Mouse (Mus musculus) lung, postnatal 4 days (tissue): Measurements from ENCODE around the gene Cenpi.
"Not testable (repeated sequence)": the region's sequence is repeated elsewhere in the genome, so short reads cannot be mapped to it uniquely, and the experiment has no call there.

ENCODE experiments used
- DNase-seq, 2 experiments: peaks; one replicate each; pipeline ENCODE4 v3.0.0; 2021

Cenpi gene

DNA sequence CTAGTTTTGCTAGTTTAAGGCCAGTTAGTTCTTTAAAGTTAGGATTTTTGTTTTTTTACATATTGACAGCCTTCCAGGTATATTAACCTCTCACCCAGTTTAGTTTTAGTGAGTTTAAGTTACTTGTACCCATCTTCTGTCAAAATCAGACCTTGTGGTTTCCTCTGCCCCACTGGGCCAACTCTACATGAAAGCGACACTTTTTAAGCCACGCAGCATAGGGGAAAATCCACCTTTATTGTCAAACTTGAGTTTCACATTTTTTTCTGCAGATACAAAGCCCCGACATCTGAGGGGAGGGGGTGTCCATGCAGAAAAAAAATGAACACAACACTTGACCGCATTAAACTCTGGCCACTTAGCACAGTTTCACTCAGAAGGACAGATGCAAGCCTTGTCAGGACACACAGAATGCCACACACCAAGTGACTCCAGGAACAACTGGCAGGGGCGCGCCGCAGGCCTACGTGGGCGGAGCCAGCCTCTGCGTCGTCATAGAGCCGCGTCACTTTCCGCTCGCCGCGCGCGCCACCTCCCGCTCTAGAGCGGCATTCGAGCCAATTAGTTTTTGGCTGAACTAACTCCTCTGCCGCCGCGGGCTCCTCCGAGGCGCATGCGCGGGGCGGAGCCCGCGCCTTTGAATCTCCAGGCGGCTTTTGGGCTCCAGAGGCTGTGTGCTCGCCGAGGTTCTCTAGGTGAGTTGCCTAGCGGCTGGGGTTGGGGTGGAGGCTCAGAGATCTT lies at the start of gene Cenpi:
Cenpi (plus strand) TSS at position 551 of the 741 bp plus-strand sequence.
- DNase-seq, result peak; percentile 91 to 93

DNA sequence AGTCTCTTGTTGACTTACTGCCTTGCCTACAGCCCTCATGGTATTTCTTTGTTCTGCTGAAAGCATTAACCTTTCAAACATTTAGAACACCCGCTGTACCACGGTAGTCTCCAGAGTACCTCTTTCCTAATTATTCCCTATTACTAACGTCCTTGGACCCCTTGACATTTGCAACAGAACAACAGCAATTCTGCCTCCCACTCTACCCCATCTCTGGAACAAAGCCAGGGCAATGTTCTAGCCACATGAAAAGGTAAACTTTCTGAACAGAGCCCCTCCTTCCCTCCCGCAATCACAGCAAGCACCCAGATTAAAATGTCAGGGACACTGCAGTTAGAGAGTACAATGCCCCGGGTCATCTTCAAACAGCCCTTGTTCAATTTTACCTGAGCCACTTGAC lies 46.7 kb upstream of the Cenpi start:
- no peak for DNase-seq

- DNase-seq, result no peak
Observed at GRCm38 (mm10) chrX:134262129-134262528, 45.8 kb upstream of the Cenpi start.

DNA sequence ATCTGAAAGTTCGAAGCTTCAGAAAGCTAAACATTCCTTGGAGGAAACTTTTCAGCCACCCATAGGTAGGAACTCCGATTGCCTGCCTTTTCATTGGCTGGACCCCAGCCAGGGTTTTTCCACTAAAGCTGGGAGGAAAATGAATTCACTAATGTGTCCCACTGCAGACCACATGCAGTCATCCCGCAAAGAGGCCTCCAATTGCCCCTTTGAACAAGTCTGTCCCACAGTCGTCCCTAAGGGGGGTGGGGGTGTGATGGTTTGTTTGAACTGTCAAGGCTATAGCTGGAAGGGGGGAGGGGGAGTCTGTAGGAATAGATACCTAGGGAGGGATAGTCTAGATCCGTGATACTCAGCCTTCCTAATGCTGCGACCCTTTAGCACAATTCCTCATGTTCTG lies 32.2 kb upstream of the Cenpi start:
- DNase-seq, result peak in 1 of 2 experiments; percentile 13

DNA sequence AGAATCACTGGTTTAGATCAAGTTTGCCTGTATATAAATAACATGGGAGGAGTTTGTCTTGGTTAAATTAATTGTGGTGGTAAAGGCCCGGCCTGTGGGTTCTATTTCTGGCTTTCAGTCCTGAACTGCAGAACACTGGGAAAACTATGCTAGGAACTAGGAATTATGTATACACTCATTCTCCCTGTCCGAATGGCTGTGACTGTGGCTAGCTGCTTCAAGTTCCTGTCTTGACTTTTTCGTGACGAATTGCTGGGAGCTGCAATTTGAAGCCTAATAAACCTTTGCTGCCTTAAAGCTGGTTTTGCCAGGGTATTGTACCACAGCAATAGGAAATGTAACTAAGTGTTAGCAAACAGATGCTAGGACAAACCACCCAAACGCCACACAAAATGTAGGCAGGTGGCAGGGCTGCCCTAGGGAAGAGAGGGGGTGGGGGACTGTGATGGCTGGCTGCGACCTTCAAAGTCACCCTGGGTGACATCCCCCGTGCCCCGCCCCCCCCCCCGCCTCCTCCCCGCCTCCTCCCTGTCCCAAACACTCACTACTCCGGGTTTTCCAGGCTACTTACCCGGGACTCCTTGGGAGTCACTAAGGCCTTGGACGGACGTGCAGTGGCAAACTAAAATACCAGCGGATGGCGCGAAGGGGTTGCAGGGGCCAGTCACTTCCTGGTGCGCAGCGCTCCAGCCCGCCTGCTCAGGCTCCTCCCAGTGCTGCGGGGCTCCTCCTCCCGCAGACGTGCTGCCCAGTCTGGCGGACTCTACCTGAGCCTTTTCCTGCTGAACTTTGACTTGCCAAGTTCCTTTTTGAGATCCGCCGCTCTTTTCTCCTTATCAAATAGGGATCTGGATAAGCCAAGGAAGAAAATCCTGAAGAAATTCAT lies 31.4 kb upstream of the Cenpi start, which contains the start of gene Trmt2b:
Trmt2b (minus strand) TSS at position 710 of the 886 bp plus-strand sequence.
- peak; percentile 77 to 82 for DNase-seq

- DNase-seq, result no peak
Observed at GRCm38 (mm10) chrX:134280531-134280930, 27.4 kb upstream of the Cenpi start.

- DNase-seq, result no peak
Observed at GRCm38 (mm10) chrX:134285102-134285501, 22.8 kb upstream of the Cenpi start.

DNA sequence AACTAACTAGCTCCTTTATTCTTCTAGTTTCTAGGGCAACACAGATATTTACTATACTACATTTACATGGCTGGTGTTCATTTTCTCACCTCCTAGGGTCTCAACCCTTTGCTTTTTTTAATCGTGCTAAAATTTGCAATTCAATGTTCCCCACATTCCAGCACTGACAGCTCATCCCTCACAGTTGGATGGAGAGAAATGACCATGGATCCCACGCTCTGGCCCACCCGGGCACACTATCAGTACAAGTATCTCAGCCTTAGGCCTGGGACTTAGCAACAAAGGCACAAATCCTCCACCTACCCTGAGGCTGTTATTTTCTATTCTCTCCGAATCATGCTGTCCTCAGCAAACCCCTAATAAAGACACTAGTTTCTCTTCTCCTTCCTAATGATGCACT lies 22.1 kb upstream of the Cenpi start:
- DNase-seq, result no peak

DNA sequence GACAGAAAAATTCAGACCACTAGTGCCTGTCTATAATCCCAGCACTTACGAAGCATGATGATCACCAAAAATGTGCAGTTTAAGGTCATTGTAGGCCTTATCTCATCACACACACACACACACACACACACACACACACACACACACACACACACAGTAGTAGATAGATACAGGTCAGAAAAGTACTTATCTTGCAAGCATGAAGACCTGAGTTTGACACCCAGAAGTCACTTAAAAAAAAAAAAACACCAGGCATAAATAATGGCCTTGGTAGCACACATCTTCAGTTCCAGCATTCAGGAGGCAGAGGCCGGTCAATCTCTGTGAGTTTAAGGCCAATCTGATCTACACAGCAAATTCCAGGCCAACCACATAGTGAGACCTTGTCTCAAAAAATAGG lies 20.6 kb upstream of the Cenpi start:
- DNase-seq, result no peak

GRCm38 (mm10) chrX:134296301-134296700 lies 11.6 kb upstream of the Cenpi start:
- no peak for DNase-seq

DNA sequence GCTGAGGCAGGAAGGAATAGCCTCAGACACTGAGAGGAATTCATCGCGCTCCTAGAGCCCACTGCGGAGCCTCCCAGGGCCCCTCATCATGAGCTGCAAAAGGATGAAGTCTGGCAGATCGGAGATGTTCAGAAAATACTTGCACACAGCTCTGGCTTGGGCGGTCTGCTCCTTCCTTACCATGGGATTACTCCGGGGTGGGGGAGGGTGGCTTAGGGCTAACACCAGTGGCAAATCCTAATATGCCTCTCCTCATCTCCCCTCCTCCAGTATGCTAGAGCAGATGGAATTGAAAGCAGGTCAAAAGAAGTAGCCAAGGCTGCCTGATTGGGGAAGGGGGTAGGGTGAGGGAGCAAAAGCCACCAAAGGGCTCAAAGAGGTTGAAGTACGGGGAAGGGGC lies 11.1 kb upstream of the Cenpi start:
- DNase-seq, result no peak

DNA sequence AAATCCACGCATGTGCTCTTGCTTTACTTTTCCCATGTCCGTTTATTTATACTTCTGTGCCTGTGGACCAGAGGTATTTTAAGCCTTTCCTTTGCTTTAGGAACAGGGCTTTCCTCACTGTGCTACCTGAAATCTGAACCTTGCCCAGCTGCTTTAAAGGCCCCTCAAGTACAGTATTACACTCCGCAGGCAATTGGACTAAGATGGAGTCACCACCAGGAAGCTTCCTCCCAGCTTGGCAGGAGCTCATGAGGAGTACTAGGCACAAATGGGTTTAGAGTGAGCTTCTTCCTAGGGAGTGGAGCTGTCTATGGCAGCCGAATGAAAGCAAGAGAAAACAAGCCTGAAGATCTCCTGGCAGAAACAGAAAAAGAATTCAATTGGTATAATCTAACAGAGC lies 10.7 kb upstream of the Cenpi start:
- no peak for DNase-seq

DNA sequence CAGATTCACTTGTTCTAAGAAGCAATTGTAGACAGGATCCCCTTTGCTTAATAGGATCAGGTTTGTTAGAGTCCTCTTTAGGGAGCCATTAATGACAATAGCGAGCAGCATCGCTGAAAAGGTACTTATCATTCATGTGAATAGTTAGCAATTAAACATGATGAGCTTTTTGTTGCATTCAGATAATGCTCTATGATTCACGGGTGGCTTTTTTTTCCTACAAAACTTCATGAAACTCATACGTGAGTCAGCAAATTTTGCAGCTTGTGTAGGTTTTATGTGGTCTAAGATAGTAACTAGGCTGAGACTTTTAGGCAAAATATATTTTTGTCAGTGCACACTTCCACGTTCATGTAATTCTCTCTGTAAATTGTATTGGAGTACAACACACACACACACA lies 7.7 kb upstream of the Cenpi start:
- no peak for DNase-seq

GRCm38 (mm10) chrX:134303287-134303686 lies 4.6 kb upstream of the Cenpi start:
- no peak for DNase-seq

DNA sequence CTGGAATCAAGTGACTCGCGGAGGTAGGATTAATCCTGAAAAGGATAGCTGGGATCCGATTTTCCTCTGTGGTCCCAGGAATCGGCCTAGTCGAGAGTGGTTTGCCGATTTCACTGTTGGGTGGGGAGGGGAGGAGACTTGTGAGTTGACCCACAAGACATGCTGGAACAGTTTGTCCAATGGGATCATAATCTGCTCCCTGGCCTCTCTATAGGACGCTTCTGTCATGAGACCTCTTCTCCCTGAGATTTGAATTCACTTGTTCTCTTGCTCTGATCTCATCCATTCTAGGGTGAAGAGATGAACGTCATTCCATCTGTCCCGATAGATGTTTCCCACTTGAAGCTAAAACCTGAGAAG lies 371 bp downstream of the Cenpi start:
- DNase-seq, result no peak

DNA sequence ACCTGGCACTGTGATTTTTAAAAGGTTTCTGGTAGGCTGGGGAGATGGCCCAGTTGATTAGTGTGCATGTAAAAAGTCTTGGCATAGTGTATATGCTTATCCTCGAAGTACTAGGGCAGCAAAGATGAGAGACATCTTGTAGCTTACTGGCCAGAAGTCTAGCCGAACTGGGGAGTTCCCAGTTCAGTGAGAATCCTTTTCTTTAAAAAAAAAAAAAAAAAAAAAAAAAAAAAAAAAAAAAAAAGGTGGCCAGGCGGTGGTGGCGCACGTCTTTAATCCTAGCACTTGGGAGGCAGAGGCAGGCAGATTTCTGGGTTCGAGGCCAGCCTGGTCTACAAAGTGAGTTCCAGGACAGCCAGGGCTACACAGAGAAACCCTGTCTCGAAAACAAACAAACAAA lies 3.3 kb downstream of the Cenpi start:
- not testable (repeated sequence) for DNase-seq

DNA sequence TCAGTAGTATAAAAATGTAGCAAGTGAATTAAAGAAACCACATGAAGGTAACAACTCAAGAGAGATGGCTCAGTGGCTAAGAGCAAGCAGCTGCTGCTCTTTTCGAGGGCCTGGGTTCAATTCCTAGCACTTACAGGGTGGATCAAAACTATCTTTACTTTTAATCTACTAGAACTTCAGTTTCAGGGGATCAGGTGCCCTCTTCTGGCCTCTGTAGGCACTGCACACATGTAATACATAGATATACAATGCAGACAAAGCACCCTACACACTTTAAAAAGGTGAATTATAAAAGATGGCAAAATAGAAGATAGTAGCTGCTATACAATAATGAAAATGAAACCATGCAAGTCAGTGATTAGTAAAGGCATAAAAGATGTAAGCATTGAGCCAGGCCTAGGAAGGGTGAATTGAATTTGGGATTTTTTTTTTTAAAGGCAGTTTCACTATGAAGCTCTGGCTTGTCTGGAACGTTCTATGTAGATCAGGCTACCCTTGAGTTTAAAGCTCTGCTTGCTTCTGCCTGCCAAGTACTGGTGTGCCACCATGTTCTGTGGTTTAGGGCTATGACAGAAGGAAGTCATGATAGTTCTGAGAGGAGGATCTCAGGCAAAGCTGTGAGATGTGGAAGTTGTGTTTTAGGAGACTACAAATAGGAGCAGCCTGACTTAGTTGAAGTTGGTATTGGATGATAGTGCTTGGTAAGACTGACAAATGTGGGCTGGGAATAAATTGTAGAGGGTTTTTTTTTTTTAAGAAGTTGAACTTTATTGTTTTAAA lies 11.5 kb downstream of the Cenpi start:
- peak in 1 of 2 experiments; percentile 28 for DNase-seq

DNA sequence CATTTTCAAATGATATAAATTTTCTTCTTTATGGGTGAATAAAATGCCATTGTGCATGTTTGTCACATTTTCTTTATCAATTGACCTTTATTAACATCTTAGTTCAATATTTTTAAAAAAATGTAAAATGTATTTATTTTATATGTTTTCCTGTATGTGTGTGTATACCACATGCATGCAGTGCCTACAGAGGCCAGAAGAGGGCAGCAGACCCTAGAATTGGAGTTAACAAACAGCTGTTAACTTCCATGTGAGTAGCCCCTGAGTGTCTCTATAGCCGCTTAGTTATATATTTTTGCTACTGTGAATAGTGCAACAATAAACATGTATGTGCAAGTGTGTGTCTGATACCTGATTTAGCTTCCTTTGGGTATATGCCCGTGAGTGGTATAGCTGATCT lies 25.4 kb downstream of the Cenpi start:
- DNase-seq, result peak; percentile 17 to 27

GRCm38 (mm10) chrX:134342735-134343134 lies 34.9 kb downstream of the Cenpi start:
- DNase-seq, result peak in 1 of 2 experiments; percentile 22

DNA sequence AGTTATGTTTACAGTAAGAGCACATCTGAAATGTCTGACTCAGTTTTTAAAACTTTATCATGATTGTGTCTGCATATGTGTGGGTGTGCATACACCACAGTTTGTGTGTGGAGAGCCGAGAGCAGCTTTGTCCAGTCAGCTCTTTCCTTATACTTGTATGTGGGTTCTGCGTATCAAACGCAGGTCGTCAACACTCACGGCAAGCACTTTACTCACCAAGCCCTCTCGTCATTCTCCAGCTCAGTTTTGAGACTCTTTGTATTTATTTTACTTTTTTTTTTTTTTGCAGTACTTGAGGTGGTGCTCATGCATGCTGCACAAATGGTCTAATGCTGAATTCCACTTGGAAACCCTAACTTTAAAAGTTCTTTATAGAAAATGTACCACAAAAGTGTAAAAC lies 42.3 kb downstream of the Cenpi start:
- peak in 1 of 2 experiments; percentile 26 for DNase-seq

GRCm38 (mm10) chrX:134353848-134354247 lies 46.0 kb downstream of the Cenpi start:
- no peak for DNase-seq

GRCm38 (mm10) chrX:134359336-134359735 lies 51.5 kb downstream of the Cenpi start:
- DNase-seq, result peak; percentile 58 to 74

DNA sequence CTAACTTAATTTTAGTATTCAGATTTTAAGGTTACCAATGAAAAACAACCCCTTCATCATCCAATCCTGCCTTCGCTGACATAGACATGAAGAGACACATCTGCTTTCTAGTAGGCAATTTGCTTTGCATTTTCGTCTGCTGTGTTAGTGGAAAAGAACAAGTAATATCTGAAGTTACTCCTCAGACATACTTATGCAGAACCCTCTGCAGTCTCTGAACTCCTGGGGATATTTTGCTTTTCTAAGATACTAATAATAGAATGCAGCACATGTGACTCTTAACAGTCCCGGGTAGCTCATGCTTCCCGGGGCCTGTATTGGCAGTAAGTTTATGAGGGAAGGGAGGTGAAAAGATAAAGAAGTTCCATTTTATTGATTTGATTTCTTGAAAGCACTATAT lies 54.3 kb downstream of the Cenpi start:
- no peak for DNase-seq
